Mouse (Mus musculus) heart, embryonic 11.5 days (tissue): Measurements from ENCODE around the gene Cep170b. TPM values are rescaled to one million over a fixed set of nuclear protein-coding genes. Genes with fewer than 3 reads are reported as not detected.

Experiments
- ATAC-seq: fragments of 200-750 bp; cut with Nextera tagmentation; replicated peaks from 2 replicates; pipeline ENCODE4 v1.8.0; 2017; ENCODE audit warnings: moderate library complexity; ENCODE audit not compliant: insufficient number of reproducible peaks, low FRiP score, low TSS enrichment
- H3K27ac ChIP-seq: fragments of 300-500 bp; sonication (generic); 2 replicates; pipeline ENCODE4 v1.5.1; 2014; ENCODE audit warnings: mild to moderate bottlenecking, low read depth, low read length
- H3K27me3 ChIP-seq: fragments of 300-500 bp; sonication (generic); 2 replicates; pipeline ENCODE4 v1.6.1; 2014; ENCODE audit warnings: mild to moderate bottlenecking, low read length, mixed read lengths; ENCODE audit not compliant: control insufficient read depth, insufficient read depth
- H3K36me3 ChIP-seq: fragments of 300-500 bp; sonication (generic); 2 replicates; pipeline ENCODE4 v1.6.1; 2014; ENCODE audit warnings: mild to moderate bottlenecking, low read length, moderate library complexity, mixed read lengths; ENCODE audit not compliant: control insufficient read depth, insufficient read depth
- H3K4me1 ChIP-seq: fragments of 300-500 bp; sonication (generic); 2 replicates; pipeline ENCODE4 v1.6.1; 2014; ENCODE audit warnings: low read length; ENCODE audit not compliant: control insufficient read depth, insufficient read depth
- H3K4me2 ChIP-seq: fragments of 300-500 bp; sonication (generic); 2 replicates; pipeline ENCODE4 v1.6.1; 2014; ENCODE audit warnings: mild to moderate bottlenecking, moderate library complexity
- H3K4me3 ChIP-seq: fragments of 300-500 bp; sonication (generic); 2 replicates; pipeline ENCODE4 v1.5.1; 2014; ENCODE audit warnings: low read depth, low read length
- H3K9ac ChIP-seq: fragments of 300-500 bp; sonication (generic); 2 replicates; pipeline ENCODE4 v1.6.1; 2014; ENCODE audit warnings: mild to moderate bottlenecking, low read depth, low read length, moderate library complexity
- H3K9me3 ChIP-seq: fragments of 300-500 bp; sonication (generic); replicated peaks from 2 replicates; pipeline ENCODE4 v1.6.1; 2016; ENCODE audit warnings: low read length; ENCODE audit not compliant: control insufficient read depth
- WGBS: fragments of 180-500 bp; shearing (Covaris S2); extraction: QIAGEN DNeasy Blood & Tissue Kit; methylation state at CpG from one replicate; pipeline ENCODE4 v1.1.7; 2014; ENCODE audit not compliant: insufficient replicate concordance; 5-methylcytosine and 5-hydroxymethylcytosine counted together
- polyA plus RNA-seq: library from polyadenylated mRNA; unstranded; fragments of >200 nt; fragmentation: Nextera tagmentation; extraction: Ambion mirVana; gene quantifications from 2 replicates; pipeline ENCODE4 v1.2.1, GENCODE M21; 2014

Cep170b gene
- polyA plus RNA-seq, 1 experiment from 2014 or later, result 3.1 TPM

GRCm38 (mm10) chr12:112769751-112770150, 49.5 kb downstream of the Cep170b start:
- Histone ChIP-seq H3K9ac (no peak overlapping the region), H3K27me3 (no peaks in the 10 kb centered on the region; the same call in 1 of the 2 replicates), H3K4me2 (no peak overlapping the region), H3K27ac (no peak overlapping the region), H3K4me3 (no peak overlapping the region), H3K9me3 (no peaks in the 10 kb centered on the region), H3K4me1 (0 out of 2 replicates have a peak, but pooled peaks cover 9% of the 10 kb centered on the region), H3K36me3 (no peaks in the 10 kb centered on the region)
- 65% methylated on average over 2 of the region's 2 CpGs for WGBS
- ATAC-seq, result no peak

- Histone ChIP-seq H3K27ac (no peak overlapping the region), H3K4me1 (0 out of 2 replicates have a peak, but pooled peaks cover 9% of the 10 kb centered on the region), H3K36me3 (no peaks in the 10 kb centered on the region), H3K9ac (no peak overlapping the region), H3K4me2 (no peak overlapping the region), H3K9me3 (no peaks in the 10 kb centered on the region), H3K27me3 (no peaks in the 10 kb centered on the region; the same call in 1 of the 2 replicates), H3K4me3 (no peak overlapping the region)
- WGBS, result 75% methylated on average over 4 of the region's 4 CpGs
- no peak for ATAC-seq
These were observed 50.1 kb downstream of the Cep170b start for GRCm38 (mm10) chr12:112770396-112770795.

GRCm38 (mm10) chr12:112772306-112772705, 52.1 kb downstream of the Cep170b start:
- H3K4me3 ChIP-seq, result no peak overlapping the region
- H3K27ac ChIP-seq, result no peak overlapping the region
- ATAC-seq, result no peak
- H3K9me3 ChIP-seq, result no peaks in the 10 kb centered on the region
- H3K4me1 ChIP-seq, result 0 out of 2 replicates have a peak, but pooled peaks cover 9% of the 10 kb centered on the region
- H3K9ac ChIP-seq, result no peak overlapping the region
- H3K4me2 ChIP-seq, result no peak overlapping the region
- 85% methylated on average over 14 of the region's 14 CpGs for WGBS
- H3K36me3 ChIP-seq, result no peaks in the 10 kb centered on the region
- no peaks in the 10 kb centered on the region; the same call in 1 of the 2 replicates for H3K27me3 ChIP-seq

GRCm38 (mm10) chr12:112773366-112773765, 53.1 kb downstream of the Cep170b start:
- 22% methylated on average over 9 of the region's 9 CpGs for WGBS
- Histone ChIP-seq H3K9ac (0 out of 2 replicates have a peak overlapping the region, but pooled peaks have one; percentile 39), H3K4me3 (no peak overlapping the region), H3K4me2 (peak overlapping the region; percentile 49), H3K27ac (no peak overlapping the region), H3K27me3 (no peaks in the 10 kb centered on the region; the same call in 1 of the 2 replicates), H3K36me3 (no peaks in the 10 kb centered on the region), H3K4me1 (0 out of 2 replicates have a peak, but pooled peaks cover 9% of the 10 kb centered on the region), H3K9me3 (no peaks in the 10 kb centered on the region)
- ATAC-seq, result no peak

- ATAC-seq, result no peak
- no peaks in the 10 kb centered on the region for H3K9me3 ChIP-seq
- H3K9ac ChIP-seq, result no peak overlapping the region
- H3K36me3 ChIP-seq, result no peaks in the 10 kb centered on the region
- H3K4me3 ChIP-seq, result no peak overlapping the region
- H3K27me3 ChIP-seq, result no peaks in the 10 kb centered on the region; the same call in 1 of the 2 replicates
- WGBS, result 72% methylated on average over 6 of the region's 6 CpGs
- H3K4me2 ChIP-seq, result no peak overlapping the region
- 0 out of 2 replicates have a peak, but pooled peaks cover 9% of the 10 kb centered on the region for H3K4me1 ChIP-seq
- no peak overlapping the region for H3K27ac ChIP-seq
These were observed 53.8 kb downstream of the Cep170b start for GRCm38 (mm10) chr12:112774026-112774425.

GRCm38 (mm10) chr12:112774481-112774880, 54.2 kb downstream of the Cep170b start:
- Histone ChIP-seq H3K27ac (no peak overlapping the region), H3K4me1 (0 out of 2 replicates have a peak, but pooled peaks cover 6% of the 10 kb centered on the region), H3K36me3 (no peaks in the 10 kb centered on the region), H3K4me3 (no peak overlapping the region), H3K9me3 (no peaks in the 10 kb centered on the region), H3K9ac (no peak overlapping the region), H3K27me3 (no peaks in the 10 kb centered on the region; the same call in 1 of the 2 replicates), H3K4me2 (no peak overlapping the region)
- WGBS, result 87% methylated on average over 10 of the region's 10 CpGs
- no peak for ATAC-seq

GRCm38 (mm10) chr12:112791026-112791425, 70.8 kb downstream of the Cep170b start:
- no peak overlapping the region for H3K4me2 ChIP-seq

GRCm38 (mm10) chr12:112793601-112794355, 73.5 kb downstream of the Cep170b start:
- Histone ChIP-seq H3K9me3 (no peaks in the 10 kb centered on the region), H3K9ac (peak overlapping the region; percentile 56; the same call in 1 of the 2 replicates), H3K4me2 (peak overlapping the region; percentile 44), H3K4me1 (peaks cover 32% of the 10 kb centered on the region), H3K4me3 (no peak overlapping the region), H3K27me3 (peaks cover 4% of the 10 kb centered on the region; the same call in 1 of the 2 replicates), H3K27ac (peak overlapping the region; percentile 46; the same call in 1 of the 2 replicates), H3K36me3 (no peaks in the 10 kb centered on the region)
- 0 out of 2 replicates have a peak, but pooled peaks have one; percentile 47 for ATAC-seq
- 52% methylated on average over 13 of the region's 13 CpGs for WGBS

More at GRCm38 (mm10) chr12:112791026-112791425, 70.8 kb downstream of the Cep170b start:
- WGBS, result 64% methylated on average over 8 of the region's 8 CpGs
- H3K4me1 ChIP-seq, result peaks cover 23% of the 10 kb centered on the region
- ATAC-seq, result no peak
- no peaks in the 10 kb centered on the region for H3K36me3 ChIP-seq
- no peaks in the 10 kb centered on the region for H3K9me3 ChIP-seq
- H3K9ac ChIP-seq, result no peak overlapping the region
- H3K27ac ChIP-seq, result no peak overlapping the region
- no peaks in the 10 kb centered on the region; the same call in 1 of the 2 replicates for H3K27me3 ChIP-seq
- no peak overlapping the region for H3K4me3 ChIP-seq
